Mouse (Mus musculus) intestine, embryonic 16.5 days (tissue): ENCODE measurements around the gene Plcb1. TPM values are rescaled to one million over a fixed set of nuclear protein-coding genes. Genes with fewer than 3 reads are reported as not detected.

Experiments used
- ATAC-seq: fragments of 200-750 bp; cut with Nextera tagmentation; 2 replicates; pipeline ENCODE4 v1.8.0; 2017; ENCODE audit warnings: moderate TSS enrichment, moderate library complexity
- H3K27ac ChIP-seq: fragments of 300-500 bp; sonication (generic); 2 replicates; pipeline ENCODE4 v1.5.1; 2014; ENCODE audit warnings: mild to moderate bottlenecking, low read length
- H3K27me3 ChIP-seq: fragments of 300-500 bp; sonication (generic); replicated peaks from 2 replicates; pipeline ENCODE4 v1.6.1; 2014; ENCODE audit warnings: low read length, control low read depth, mixed read lengths; ENCODE audit not compliant: control insufficient read depth, insufficient read depth
- H3K36me3 ChIP-seq: fragments of 300-500 bp; sonication (generic); 2 replicates; pipeline ENCODE4 v1.6.1; 2014; ENCODE audit warnings: low read length, control low read depth; ENCODE audit not compliant: control insufficient read depth, insufficient read depth
- H3K4me1 ChIP-seq: fragments of 300-500 bp; sonication (generic); 2 replicates; pipeline ENCODE4 v1.6.1; 2014; ENCODE audit warnings: low read length, control low read depth, mixed read lengths; ENCODE audit not compliant: control insufficient read depth, insufficient read depth
- H3K4me2 ChIP-seq: fragments of 300-500 bp; sonication (generic); 2 replicates; pipeline ENCODE4 v1.6.1; 2014; ENCODE audit warnings: low read depth, low read length, control low read depth
- H3K4me3 ChIP-seq: fragments of 300-500 bp; sonication (generic); 2 replicates; pipeline ENCODE4 v1.5.1; 2014; ENCODE audit warnings: mild to moderate bottlenecking, low read length
- H3K9ac ChIP-seq: fragments of 300-500 bp; sonication (generic); 2 replicates; pipeline ENCODE4 v1.6.1; 2014; ENCODE audit warnings: low read depth, low read length
- H3K9me3 ChIP-seq: fragments of 300-500 bp; sonication (generic); 2 replicates; pipeline ENCODE4 v1.6.1; 2016; ENCODE audit warnings: low read length, control low read depth; ENCODE audit not compliant: control insufficient read depth
- WGBS: fragments of 180-500 bp; shearing (Covaris S2); extraction: QIAGEN DNeasy Blood & Tissue Kit; methylation state at CpG from one replicate; pipeline ENCODE4 v1.1.7; 2014; 5-methylcytosine and 5-hydroxymethylcytosine counted together
- polyA plus RNA-seq: library from polyadenylated mRNA; unstranded; fragments of >200 nt; fragmentation: Nextera tagmentation; extraction: Ambion mirVana; gene quantifications from 2 replicates; pipeline ENCODE4 v1.2.1, GENCODE M21; 2015

Plcb1 gene
- polyA plus RNA-seq, 1 experiment from 2014 or later, result 7.8 TPM

- Histone ChIP-seq H3K9me3 (no peaks in the 10 kb centered on the region), H3K9ac (no peak overlapping the region), H3K27me3 (no peaks in the 10 kb centered on the region; the same call in 1 of the 2 replicates), H3K27ac (no peak overlapping the region), H3K36me3 (no peaks in the 10 kb centered on the region), H3K4me3 (peak overlapping the region; percentile 65), H3K4me2 (peak overlapping the region; percentile 94), H3K4me1 (no peaks in the 10 kb centered on the region)
- no peak for ATAC-seq
- WGBS, result 51% methylated on average over 12 of the region's 12 CpGs
Measured at GRCm38 (mm10) chr2:134787336-134788095, 1.6 kb downstream of the Plcb1 start.

GRCm38 (mm10) chr2:134792926-134793325 lies 7.1 kb downstream of the Plcb1 start:
- WGBS, result 55% methylated on average over 7 of the region's 7 CpGs
- no peaks in the 10 kb centered on the region for H3K4me1 ChIP-seq
- H3K27me3 ChIP-seq, result no peaks in the 10 kb centered on the region
- no peak overlapping the region for H3K9ac ChIP-seq
- no peaks in the 10 kb centered on the region for H3K36me3 ChIP-seq
- no peak overlapping the region for H3K27ac ChIP-seq
- peak; percentile 60; the same call in 1 of the 2 replicates for ATAC-seq
- no peak overlapping the region for H3K4me3 ChIP-seq
- no peaks in the 10 kb centered on the region for H3K9me3 ChIP-seq
- no peak overlapping the region for H3K4me2 ChIP-seq

GRCm38 (mm10) chr2:134800226-134800625 lies 14.4 kb downstream of the Plcb1 start:
- no peak for ATAC-seq
- Histone ChIP-seq H3K27ac (no peak overlapping the region), H3K4me1 (no peaks in the 10 kb centered on the region), H3K27me3 (no peaks in the 10 kb centered on the region), H3K4me3 (no peak overlapping the region), H3K9me3 (no peaks in the 10 kb centered on the region), H3K36me3 (no peaks in the 10 kb centered on the region), H3K4me2 (no peak overlapping the region), H3K9ac (no peak overlapping the region)
- 49% methylated on average over 1 of the region's 1 CpGs for WGBS

- no peak overlapping the region for H3K27ac ChIP-seq
- peaks cover 10% of the 10 kb centered on the region for H3K4me1 ChIP-seq
- H3K4me3 ChIP-seq, result no peak overlapping the region
- no peak for ATAC-seq
- no peak overlapping the region for H3K4me2 ChIP-seq
- no peaks in the 10 kb centered on the region for H3K9me3 ChIP-seq
- H3K27me3 ChIP-seq, result no peaks in the 10 kb centered on the region
- no peaks in the 10 kb centered on the region for H3K36me3 ChIP-seq
- 66% methylated on average over 11 of the region's 11 CpGs for WGBS
- no peak overlapping the region for H3K9ac ChIP-seq
Measured at GRCm38 (mm10) chr2:134816383-134816782, 30.5 kb downstream of the Plcb1 start.

DNA sequence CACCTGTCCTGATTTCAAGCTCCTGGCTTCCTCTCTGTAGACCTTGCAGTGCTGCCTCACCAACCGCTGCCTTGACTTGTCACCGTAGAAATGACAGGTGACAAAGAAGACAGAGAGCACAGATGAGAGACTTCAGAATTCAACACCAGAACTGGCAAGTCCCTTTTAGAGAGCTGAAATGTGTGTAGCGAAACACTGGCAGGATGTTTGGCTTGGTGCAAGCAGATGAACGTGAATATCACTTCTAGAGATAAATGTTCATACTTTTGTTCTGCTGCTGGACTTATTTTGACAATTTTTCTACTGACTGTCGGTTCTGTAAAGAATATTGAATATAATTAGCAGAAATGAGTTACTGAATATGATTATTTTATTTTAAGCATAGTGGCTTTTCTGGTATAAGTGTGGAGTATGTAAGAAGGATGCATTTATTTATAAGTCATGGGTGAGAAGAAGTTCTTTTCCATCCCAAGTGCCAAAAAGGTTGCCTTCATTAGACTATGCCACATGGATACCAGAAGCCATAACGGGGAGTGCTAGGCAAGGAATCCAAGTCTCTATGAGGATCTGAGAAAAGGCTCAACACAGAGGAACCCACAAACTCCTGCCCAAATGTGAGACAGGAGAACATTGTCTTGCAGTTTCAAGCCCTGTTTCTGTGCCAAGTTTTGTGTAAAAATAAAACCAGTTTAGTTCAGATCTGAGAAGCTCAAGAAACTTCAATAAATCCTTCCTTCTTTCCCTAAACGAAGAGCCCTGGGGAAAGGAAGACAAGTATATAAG lies 31.4 kb downstream of the Plcb1 start:
- no peaks in the 10 kb centered on the region for H3K27me3 ChIP-seq
- no peak overlapping the region for H3K4me2 ChIP-seq
- H3K4me3 ChIP-seq, result no peak overlapping the region
- 78% methylated on average over 7 of the region's 7 CpGs for WGBS
- no peak for ATAC-seq
- H3K36me3 ChIP-seq, result no peaks in the 10 kb centered on the region
- H3K4me1 ChIP-seq, result peaks cover 10% of the 10 kb centered on the region
- no peak overlapping the region for H3K27ac ChIP-seq
- H3K9ac ChIP-seq, result no peak overlapping the region
- no peaks in the 10 kb centered on the region for H3K9me3 ChIP-seq

DNA sequence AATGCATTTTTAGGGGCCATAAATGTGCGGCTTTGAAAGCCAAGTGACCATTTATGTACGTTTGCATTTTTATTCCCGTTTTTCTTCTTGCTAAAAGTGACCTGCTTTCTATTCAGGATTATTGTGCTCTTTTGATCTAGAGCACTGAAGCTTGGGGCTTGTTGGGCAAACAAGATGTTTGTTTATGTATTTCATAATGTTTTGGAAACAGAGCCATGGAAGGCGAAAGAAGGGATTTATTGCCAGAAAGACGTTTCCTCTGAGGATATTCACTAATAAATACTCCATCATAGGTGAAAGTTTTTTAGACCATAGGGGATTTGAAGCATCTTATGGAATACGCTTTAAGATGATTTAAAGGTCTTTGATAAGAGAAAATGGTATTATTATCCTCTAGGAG lies 35.3 kb downstream of the Plcb1 start:
- H3K9me3 ChIP-seq, result no peaks in the 10 kb centered on the region
- H3K27me3 ChIP-seq, result no peaks in the 10 kb centered on the region
- 65% methylated on average over 6 of the region's 6 CpGs for WGBS
- no peak overlapping the region for H3K27ac ChIP-seq
- no peak for ATAC-seq
- peaks cover 18% of the 10 kb centered on the region for H3K4me1 ChIP-seq
- H3K4me3 ChIP-seq, result no peak overlapping the region
- H3K36me3 ChIP-seq, result no peaks in the 10 kb centered on the region
- no peak overlapping the region for H3K4me2 ChIP-seq
- H3K9ac ChIP-seq, result no peak overlapping the region

DNA sequence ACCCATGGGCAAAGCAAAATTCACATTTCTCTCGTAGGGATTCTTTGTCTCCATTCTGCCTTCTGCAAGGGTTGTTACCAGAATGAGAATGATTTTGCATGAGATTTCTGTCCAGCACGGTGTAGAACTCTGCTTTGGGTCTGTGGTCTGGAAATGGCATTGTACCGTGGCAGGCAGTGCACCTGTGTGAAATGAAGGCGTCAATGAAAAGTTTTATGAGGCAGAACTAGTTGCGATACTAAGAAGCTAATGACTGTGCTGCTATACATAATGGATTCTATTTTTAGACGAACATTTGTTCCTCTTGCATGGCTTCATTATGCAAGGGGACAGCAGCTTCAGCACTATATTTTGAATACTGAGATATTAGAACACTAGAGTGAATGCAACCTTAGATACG lies 39.8 kb downstream of the Plcb1 start:
- WGBS, result 33% methylated on average over 7 of the region's 7 CpGs
- H3K9ac ChIP-seq, result no peak overlapping the region
- no peaks in the 10 kb centered on the region for H3K9me3 ChIP-seq
- H3K36me3 ChIP-seq, result no peaks in the 10 kb centered on the region
- H3K4me1 ChIP-seq, result peaks cover 14% of the 10 kb centered on the region; the same call in 1 of the 2 replicates
- no peak overlapping the region for H3K4me3 ChIP-seq
- H3K27ac ChIP-seq, result no peak overlapping the region
- peak overlapping the region; percentile 19; the same call in 1 of the 2 replicates for H3K4me2 ChIP-seq
- peak; percentile 31 for ATAC-seq
- no peaks in the 10 kb centered on the region for H3K27me3 ChIP-seq

- 32% methylated on average over 8 of the region's 8 CpGs for WGBS
- Histone ChIP-seq H3K9ac (0 out of 2 replicates have a peak overlapping the region, but pooled peaks have one; percentile 11), H3K27me3 (no peaks in the 10 kb centered on the region), H3K27ac (peak overlapping the region; percentile 48; the same call in 1 of the 2 replicates), H3K4me3 (no peak overlapping the region), H3K4me2 (peak overlapping the region; percentile 19; the same call in 1 of the 2 replicates), H3K36me3 (no peaks in the 10 kb centered on the region), H3K9me3 (no peaks in the 10 kb centered on the region), H3K4me1 (peaks cover 14% of the 10 kb centered on the region; the same call in 1 of the 2 replicates)
- peak; percentile 87 for ATAC-seq
Measured at GRCm38 (mm10) chr2:134826111-134827005, 40.5 kb downstream of the Plcb1 start.
